Mouse (Mus musculus) lung, postnatal 0 days (tissue): ENCODE results near the gene Krtap26-1.

ENCODE experiments used
- CTCF ChIP-seq: IDR thresholded peaks from 2 replicates; pipeline ENCODE4 v1.5.1; 2016; ENCODE audit warnings: antibody characterized with exemption, mild to moderate bottlenecking
- EP300 ChIP-seq: IDR thresholded peaks from 2 replicates; pipeline ENCODE4 v1.6.1; 2016; ENCODE audit warnings: antibody characterized with exemption, mild to moderate bottlenecking, control low read depth

DNA sequence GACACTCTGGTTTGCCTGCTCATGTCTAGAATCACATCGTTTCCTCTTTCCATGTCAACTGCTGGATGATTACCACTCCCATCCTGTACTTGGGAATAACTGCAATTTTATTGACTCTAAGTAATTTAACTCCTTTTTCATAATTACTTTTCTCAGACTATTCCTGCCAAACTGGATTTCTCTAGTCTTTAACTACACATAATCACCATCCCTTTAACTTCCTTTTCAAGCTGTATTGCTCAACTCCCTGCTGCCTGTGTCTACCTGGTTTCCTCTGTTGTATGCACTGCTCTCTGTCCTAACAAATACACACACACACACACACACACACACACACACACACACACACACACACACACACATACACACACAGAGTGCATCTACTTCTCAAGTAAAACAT is 3.5 kb upstream of the Krtap26-1 start:
- TF ChIP-seq CTCF (no peak), EP300 (no peak)
